Mouse (Mus musculus) embryonic fibroblast, embryonic 13.5 days (primary cell): ENCODE results near the gene Usp32.

Experiments
- CTCF ChIP-seq: IDR thresholded peaks from 2 replicates; pipeline ENCODE4 v1.5.1; 2011; ENCODE audit warnings: mild to moderate bottlenecking, control low read depth, low read length, moderate library complexity, borderline replicate concordance; ENCODE audit not compliant: insufficient read depth
- POLR2A ChIP-seq: IDR thresholded peaks from 2 replicates; pipeline ENCODE4 v1.6.1; 2011; ENCODE audit warnings: low read depth, mild to moderate bottlenecking, control low read depth, low read length, moderate library complexity

GRCm38 (mm10) chr11:85189110-85189509, 49.1 kb upstream of the Usp32 start:
- TF ChIP-seq CTCF = no peak
- no peak for TF ChIP-seq POLR2A
